Mouse (Mus musculus): ENCODE results near the gene Dlx5. TPM values are rescaled to one million over a fixed set of nuclear protein-coding genes. Genes with fewer than 3 reads are reported as not detected.
A peak's percentile ranks its signal among the peaks of the same experiment; 100 is the strongest.

The Dlx5 gene
- polyA plus RNA-seq, 1 experiment = not detected

DNA sequence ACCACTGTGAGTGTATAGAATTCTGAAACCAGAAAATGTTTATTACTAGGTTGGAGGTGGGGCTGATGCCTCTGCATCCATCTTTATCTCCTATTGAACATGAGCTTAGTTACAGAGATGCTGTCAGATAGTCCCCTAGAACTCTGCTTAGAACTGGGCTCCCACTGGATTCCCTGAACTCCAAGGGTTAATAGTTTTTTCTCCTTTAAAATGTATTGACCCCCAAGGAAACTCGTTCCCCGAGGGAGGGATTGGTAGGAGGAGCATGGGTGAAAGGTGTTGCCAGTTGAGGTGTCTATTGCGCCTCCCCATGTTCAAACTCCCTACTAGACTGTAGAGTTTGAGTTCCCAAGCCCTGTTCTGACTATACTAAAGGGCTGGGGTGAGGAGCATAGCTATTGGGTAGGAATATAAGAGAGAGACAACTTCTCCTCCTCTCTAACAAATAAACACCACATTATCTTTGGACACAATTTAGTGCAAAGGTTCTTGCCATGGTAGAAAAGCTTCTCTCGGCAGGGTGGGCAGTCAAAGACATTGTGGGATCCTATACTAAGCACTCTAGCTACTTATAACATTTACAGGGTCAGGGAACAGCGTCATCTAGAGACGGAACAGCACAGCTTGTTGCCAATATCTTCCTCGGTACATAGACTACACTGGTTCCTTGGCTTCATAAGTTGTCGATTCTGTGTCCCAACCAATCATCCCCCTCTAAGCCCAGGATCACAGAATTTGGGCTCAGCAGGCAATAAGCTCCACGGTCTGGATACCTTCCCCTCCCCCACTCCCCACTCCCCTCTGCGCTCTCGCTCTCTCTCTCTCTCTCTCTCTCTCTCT, 11.7 kb downstream of the Dlx5 start:
- Histone ChIP-seq H3K27ac (replicated peaks; ENCODE audit: low read depth, low read length) (no peak overlapping the region), H3K4me3 (ENCODE audit: insufficient read depth, low read depth, low read length) (no peak overlapping the region), H3K4me1 (ENCODE audit: control insufficient read depth, insufficient read depth, insufficient read length, low read length) (no peaks in the 10 kb centered on the region)

DNA sequence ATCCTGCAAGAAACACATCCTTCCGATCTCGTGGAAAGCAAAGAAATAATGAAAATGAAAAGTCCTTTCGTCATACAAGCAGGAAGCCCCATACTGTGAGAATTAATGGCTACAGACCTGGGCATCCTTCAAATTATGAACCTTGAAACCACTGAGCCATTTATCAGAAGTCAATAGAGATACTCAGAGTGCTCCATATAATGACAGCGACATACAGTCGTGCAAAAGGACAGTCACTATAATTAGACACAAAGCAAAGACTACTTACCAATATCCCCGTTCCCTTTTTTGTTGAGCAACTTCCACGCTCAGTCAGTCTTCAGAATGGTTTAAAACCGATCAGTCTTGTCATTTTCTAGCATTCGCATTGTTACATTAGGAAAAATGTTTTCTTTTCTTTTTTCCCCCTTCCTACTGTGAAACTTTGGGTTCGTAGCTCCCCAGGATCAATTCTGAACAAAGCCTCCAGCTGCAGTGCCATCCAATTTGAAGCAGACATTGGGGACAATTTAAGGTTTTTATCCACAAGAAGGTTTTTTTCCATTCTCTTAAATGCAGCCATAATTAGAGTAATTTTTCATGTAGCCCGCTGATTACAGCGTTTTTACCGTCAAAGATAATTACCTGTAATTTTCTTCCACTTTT, 12.7 kb downstream of the Dlx5 start:
- Histone ChIP-seq H3K27ac (replicated peaks; ENCODE audit: low read depth, low read length) (no peak overlapping the region), H3K4me3 (ENCODE audit: insufficient read depth, low read depth, low read length) (no peak overlapping the region), H3K4me1 (ENCODE audit: control insufficient read depth, insufficient read depth, insufficient read length, low read length) (no peaks in the 10 kb centered on the region)

DNA sequence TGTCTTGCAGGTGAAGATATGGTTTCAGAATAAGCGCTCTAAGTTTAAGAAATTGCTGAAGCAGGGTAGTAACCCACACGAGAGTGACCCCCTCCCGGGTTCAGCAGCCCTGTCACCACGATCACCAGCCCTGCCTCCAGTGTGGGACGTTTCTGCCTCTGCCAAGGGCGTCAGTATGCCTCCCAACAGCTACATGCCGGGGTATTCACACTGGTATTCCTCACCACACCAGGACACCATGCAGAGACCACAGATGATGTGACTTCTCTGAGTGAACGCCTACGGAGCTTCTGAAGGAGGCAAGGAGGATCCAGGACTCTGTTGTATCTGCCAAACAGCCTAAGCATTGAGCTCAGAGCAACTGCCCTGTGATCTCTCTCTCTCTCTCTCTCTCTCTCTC, 14.9 kb downstream of the Dlx5 start:
- Histone ChIP-seq H3K4me3 (ENCODE audit: insufficient read depth, low read depth, low read length) (no peak overlapping the region), H3K4me1 (ENCODE audit: control insufficient read depth, insufficient read depth, insufficient read length, low read length) (peaks cover 2% of the 10 kb centered on the region; the same call in 1 of the 2 replicates), H3K27ac (replicated peaks; ENCODE audit: low read depth, low read length) (no peak overlapping the region)

DNA sequence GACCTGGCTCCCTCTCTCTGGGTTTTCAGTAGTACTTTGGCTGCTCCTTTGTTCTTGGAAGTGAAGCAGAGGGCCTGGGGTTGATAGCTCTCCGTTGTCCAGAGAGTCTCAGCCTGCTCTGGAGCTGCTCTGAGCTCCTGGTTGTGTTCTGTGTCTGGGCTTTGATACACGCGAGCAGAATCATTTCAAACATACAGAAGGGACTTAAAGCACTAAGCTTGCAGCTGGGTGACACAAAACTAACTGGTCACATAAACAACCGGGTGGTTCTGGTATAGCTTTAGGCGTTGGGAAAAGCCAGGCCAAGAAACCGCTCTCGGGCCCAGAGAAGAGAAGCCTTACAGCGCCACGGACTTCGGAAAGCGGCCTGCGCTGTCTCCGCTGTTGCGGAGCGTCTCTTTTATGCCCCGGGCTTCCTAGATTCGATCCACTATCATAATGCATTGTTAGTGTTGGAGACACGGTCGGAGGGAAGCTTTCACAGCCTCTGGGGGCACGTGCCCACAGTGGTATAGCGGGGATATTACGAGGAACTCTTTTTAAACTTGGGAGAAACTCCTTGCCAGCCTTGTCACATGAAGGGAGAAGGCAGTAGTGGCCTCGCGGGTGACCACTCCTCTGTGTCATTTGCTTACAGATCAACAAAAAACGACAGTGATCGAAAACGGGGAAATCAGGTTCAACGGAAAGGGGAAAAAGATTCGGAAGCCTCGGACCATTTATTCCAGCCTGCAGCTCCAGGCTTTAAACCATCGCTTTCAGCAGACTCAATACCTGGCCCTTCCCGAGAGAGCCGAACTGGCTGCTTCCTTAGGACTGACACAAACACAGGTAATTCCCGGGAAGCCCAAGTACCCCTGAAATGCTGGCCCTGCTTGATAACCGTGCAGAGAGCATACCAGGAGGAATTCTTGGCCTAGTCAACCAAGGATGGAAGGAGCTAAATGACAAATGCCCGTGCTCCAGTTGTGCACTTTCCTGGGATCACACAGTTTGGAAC, 17.1 kb downstream of the Dlx5 start:
- Histone ChIP-seq H3K27ac (replicated peaks; ENCODE audit: low read depth, low read length) (no peak overlapping the region), H3K4me3 (ENCODE audit: insufficient read depth, low read depth, low read length) (no peak overlapping the region; the same call in 1 of the 2 replicates), H3K4me1 (ENCODE audit: control insufficient read depth, insufficient read depth, insufficient read length, low read length) (peaks cover 6% of the 10 kb centered on the region; the same call in 1 of the 2 replicates)

DNA sequence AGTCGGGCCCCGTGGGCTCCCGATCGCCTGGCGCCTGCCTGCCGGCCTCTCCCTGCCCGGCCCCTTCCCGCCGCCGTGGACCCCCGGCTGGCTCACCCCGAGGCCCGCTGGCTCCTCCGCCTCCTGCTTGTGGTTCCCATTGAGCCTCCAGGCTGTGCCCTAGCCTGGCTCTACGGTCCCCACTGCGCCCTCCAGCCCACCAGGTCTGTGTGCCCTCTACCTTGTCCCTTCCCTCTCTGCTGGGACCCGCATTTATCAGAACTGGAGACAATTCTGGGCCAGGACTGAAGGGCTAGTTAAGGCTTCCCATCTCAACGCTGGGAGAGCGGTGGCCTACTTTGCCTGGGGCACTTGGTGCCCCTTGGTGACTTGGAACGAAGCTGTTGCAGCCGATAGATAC, 17.9 kb downstream of the Dlx5 start:
- H3K4me3 ChIP-seq (ENCODE audit: insufficient read depth, low read depth, low read length) = no peak overlapping the region
- H3K4me1 ChIP-seq (ENCODE audit: control insufficient read depth, insufficient read depth, insufficient read length, low read length) = peaks cover 6% of the 10 kb centered on the region; the same call in 1 of the 2 replicates
- H3K27ac ChIP-seq (replicated peaks; ENCODE audit: low read depth, low read length) = no peak overlapping the region

DNA sequence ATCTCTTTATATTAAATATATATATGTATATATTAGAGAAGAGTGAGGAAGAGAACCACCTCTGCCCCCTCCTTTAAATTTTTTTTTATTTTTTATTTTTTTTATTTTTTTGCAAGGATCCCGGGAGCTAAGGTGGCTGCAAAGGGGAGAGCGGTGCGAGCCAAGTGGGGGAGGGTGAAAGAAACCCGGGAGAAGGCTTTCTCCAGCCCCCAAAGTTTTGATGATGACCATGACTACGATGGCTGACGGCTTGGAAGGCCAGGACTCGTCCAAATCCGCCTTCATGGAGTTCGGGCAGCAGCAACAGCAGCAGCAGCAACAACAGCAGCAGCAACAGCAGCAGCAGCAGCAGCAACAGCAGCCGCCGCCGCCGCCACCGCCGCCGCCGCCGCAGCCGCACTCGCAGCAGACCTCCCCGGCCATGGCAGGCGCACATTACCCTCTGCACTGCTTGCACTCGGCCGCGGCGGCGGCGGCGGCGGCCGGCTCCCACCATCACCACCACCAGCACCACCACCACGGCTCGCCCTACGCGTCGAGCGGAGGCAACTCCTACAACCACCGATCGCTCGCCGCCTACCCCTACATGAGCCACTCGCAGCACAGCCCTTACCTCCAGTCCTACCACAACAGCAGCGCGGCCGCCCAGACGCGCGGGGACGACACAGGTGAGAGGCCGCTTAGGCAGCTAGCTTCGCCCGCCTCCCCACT, 18.6 kb downstream of the Dlx5 start, which contains the start of gene Dlx6:
TSS of gene Dlx6 (plus strand) at position 175 of the 711 bp plus-strand sequence.
- Histone ChIP-seq H3K27ac (replicated peaks; ENCODE audit: low read depth, low read length) (no peak within 1 kb of the TSS), H3K4me3 (ENCODE audit: insufficient read depth, low read depth, low read length) (peak within 1 kb of the TSS; percentile 30), H3K4me1 (ENCODE audit: control insufficient read depth, insufficient read depth, insufficient read length, low read length) (peaks cover 6% of the 10 kb centered on the region; the same call in 1 of the 2 replicates)

DNA sequence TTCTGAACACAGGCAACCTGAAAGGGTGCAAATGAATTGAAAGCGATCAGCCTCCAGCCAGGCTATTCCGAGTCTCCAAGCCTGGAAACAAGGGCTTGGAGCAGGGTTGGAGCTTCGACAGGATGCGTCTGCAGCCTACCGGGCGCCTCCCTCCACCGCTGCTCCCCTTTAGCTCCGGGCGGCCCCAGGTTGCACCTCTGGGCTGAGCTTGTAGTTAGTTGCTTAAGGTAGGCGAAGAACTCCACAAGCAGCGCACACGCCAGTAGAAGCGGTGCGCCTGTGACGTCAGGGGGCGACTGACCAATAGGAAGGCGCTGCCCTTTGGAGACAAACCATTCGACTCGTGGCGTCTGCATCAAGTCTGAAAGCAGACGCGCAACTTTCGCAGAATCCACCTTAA, 19.3 kb downstream of the Dlx5 start:
- H3K4me3 ChIP-seq (ENCODE audit: insufficient read depth, low read depth, low read length) = peak overlapping the region; percentile 23
- H3K27ac ChIP-seq (replicated peaks; ENCODE audit: low read depth, low read length) = no peak overlapping the region

DNA sequence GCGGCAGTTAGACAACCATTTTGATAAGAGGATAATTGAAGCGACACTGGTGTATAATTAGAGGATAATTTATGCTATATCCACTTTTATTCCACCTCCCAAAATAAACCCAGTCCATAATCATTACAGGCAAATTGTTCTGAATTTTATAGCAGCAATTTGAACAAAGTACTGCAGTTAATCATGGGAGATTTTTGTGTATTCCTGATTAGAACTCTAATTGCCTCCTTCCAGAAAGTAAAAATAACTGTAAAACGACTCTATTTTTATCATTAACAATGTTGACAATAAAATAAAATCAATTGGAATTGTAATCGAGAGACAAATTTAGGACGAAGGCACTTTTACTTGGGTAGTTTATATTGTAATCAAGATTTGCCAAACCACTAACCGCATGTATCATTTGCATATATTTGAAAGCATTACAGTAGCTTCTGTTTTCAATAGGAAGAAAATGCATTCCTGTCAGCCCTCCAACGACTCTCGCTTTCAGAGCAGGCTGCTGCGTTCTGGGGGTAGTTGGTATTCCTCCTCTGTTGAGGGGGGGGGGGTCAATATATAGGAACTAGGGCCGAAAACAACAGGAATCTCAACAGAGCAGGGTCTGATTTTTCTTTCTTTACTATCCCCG, 20.0 kb downstream of the Dlx5 start:
- Histone ChIP-seq H3K4me1 (ENCODE audit: control insufficient read depth, insufficient read depth, insufficient read length, low read length) (peaks cover 6% of the 10 kb centered on the region; the same call in 1 of the 2 replicates), H3K4me3 (ENCODE audit: insufficient read depth, low read depth, low read length) (no peak overlapping the region), H3K27ac (replicated peaks; ENCODE audit: low read depth, low read length) (no peak overlapping the region)

More for the DNA sequence above, 19.3 kb downstream of the Dlx5 start:
- peaks cover 6% of the 10 kb centered on the region; the same call in 1 of the 2 replicates for H3K4me1 ChIP-seq (ENCODE audit: control insufficient read depth, insufficient read depth, insufficient read length, low read length)

DNA sequence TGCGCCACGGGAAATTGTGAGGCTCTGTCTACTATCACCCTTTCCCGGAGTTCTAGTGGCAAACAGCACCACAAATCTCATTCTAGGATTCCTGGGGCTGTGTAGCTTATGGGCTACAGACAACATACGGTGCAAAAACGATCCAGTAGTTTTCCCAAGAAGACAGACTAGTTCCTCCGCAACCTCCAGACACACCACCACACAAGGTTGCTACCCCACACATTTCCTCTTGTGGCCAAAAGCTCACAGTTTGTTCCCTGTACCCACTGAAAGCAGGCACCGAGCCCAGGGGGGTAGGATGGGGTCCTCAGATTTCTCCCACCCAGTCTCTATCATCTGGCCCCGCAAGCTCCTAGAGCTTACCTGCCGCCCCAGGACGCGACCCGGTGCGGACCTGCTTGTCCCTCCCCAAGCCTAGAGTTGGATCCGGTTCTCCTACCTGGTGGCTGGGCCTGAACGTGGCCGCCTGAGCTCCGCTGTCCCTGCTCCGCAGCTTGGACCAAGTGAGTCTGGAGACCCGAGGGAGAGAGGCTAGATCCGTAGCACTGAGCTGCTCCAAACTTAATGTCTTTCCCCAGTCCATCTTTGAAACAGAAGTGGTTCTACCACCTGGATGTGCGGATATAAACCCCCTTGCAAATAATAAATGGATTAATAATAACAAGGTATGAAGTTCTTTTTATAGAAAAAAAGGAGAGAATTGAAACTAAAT, 20.6 kb downstream of the Dlx5 start:
- Histone ChIP-seq H3K27ac (replicated peaks; ENCODE audit: low read depth, low read length) (no peak overlapping the region), H3K4me1 (ENCODE audit: control insufficient read depth, insufficient read depth, insufficient read length, low read length) (peaks cover 6% of the 10 kb centered on the region; the same call in 1 of the 2 replicates), H3K4me3 (ENCODE audit: insufficient read depth, low read depth, low read length) (0 out of 2 replicates have a peak overlapping the region, but pooled peaks have one; percentile 26)

DNA sequence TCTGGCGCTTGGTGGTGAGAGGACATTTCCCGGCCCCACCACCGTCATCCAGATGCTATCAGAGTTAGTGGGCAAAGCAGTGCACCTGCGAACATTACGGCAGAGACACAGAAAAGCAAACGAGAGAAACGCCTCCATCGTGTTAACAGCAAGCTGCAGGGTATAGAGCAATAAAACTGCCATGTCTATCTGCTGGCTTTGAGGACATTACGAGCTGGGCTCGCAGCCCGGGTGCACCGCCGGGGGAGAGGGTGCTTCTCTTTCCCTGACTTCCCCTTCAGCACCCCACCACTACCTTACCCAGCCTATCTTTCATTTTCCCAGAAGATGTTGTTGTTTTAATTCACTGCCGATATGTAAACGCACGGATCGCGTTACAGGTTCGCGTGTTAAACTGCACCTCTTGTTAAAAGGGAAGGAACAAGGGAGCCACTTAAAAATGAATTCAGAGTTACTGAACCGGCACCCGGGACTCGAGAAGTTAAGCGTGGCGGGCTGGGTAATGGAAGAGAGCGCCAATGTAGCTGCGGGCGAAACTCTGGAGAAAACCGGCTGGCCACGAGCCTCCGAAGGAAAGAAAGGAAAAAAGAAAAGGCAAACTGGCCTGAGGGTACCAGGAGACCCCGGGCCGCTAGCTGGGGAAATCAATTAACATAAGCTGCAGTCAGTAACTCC, 21.3 kb downstream of the Dlx5 start:
- Histone ChIP-seq H3K4me1 (ENCODE audit: control insufficient read depth, insufficient read depth, insufficient read length, low read length) (peaks cover 6% of the 10 kb centered on the region; the same call in 1 of the 2 replicates), H3K27ac (replicated peaks; ENCODE audit: low read depth, low read length) (no peak overlapping the region), H3K4me3 (ENCODE audit: insufficient read depth, low read depth, low read length) (peak overlapping the region; percentile 26)

DNA sequence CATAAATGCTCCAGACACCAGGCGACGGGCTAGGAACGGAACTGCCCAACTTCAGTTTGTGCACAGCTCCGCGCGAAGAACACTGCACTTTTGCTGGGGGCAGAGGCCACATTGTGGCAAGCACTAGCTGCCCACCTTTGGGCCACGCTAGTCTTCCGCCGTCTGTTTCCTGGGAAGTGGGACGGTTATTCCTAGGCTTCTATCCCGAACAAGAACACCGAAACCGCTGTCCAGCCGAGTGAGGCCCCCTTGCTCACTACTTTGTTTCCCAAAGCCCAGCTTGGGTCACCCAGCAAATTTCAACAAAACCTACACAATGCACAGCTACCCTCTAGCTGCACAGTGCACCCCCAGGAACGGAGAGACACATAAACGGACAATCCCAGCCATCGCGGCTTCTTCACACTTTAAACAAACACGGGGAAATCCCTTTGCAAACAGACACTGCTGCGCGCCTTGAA, 21.9 kb downstream of the Dlx5 start:
- peaks cover 6% of the 10 kb centered on the region; the same call in 1 of the 2 replicates for H3K4me1 ChIP-seq (ENCODE audit: control insufficient read depth, insufficient read depth, insufficient read length, low read length)
- H3K4me3 ChIP-seq (ENCODE audit: insufficient read depth, low read depth, low read length) = peak overlapping the region; percentile 26; the same call in 1 of the 2 replicates
- H3K27ac ChIP-seq (replicated peaks; ENCODE audit: low read depth, low read length) = no peak overlapping the region

DNA sequence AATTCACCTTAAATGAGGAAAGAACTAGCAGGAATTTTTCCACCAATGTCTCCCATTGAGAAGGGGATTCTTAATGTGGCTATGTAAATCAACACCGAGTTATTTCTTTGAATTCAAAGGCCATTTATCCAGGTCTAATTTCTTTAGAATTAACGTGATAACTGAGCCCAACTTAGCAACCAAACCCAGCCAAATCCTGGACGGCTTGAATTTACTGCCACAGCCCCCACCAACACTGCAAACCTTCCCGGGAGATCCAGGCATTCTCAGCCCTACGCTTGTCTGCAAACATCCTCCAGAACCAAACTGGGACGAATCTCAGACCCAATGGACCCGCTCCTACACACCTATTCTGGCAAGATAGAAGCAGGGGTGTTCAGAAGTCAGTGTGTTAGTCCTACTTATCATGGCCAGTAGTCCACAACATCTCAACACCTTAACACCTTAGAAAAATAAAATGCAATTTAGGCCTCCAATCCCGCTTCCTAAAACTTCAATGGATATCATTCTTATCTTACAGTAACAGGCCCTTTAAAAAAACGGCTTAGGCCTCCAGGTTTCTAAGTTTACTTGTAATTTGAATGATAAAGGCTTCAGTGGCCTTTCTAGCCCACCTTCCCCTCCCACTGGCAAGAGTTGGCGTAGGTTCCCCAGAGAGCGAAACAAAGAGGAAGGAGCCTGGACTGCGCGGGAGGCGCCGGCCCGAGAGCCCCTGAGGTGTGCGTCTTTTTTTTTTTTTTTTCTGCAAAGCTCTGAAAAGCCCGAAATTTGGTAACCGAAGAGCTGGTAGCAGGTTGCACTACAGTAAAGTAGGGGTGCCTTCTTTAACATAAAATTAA, 22.6 kb downstream of the Dlx5 start:
- no peak overlapping the region for H3K27ac ChIP-seq (replicated peaks; ENCODE audit: low read depth, low read length)
- H3K4me3 ChIP-seq (ENCODE audit: insufficient read depth, low read depth, low read length) = 0 out of 2 replicates have a peak overlapping the region, but pooled peaks have one; percentile 26
- peaks cover 6% of the 10 kb centered on the region; the same call in 1 of the 2 replicates for H3K4me1 ChIP-seq (ENCODE audit: control insufficient read depth, insufficient read depth, insufficient read length, low read length)
